Mouse (Mus musculus) adrenal gland, postnatal 4 days (tissue): ENCODE data around the gene Cfdp1. TPM values are rescaled to one million over a fixed set of nuclear protein-coding genes. Genes with fewer than 3 reads are reported as not detected.
"Not testable (repeated sequence)": the region's sequence is repeated elsewhere in the genome, so short reads cannot be mapped to it uniquely, and the experiment has no call there.

Experiments
- DNase-seq, 2 experiments: peaks; one replicate each; pipeline ENCODE4 v3.0.0; 2021 to 2022; ENCODE audit warnings: low spot score in 2 of 2, mixed read lengths in 2 of 2
- total RNA-seq, 2 experiments: library from RNA; stranded (reverse); gene quantifications; 2 replicates each; pipeline ENCODE4 v1.2.3; 2021

The Cfdp1 gene
- total RNA-seq, 2 experiments from 2014 or later = 84.4 to 100.0 TPM

DNA sequence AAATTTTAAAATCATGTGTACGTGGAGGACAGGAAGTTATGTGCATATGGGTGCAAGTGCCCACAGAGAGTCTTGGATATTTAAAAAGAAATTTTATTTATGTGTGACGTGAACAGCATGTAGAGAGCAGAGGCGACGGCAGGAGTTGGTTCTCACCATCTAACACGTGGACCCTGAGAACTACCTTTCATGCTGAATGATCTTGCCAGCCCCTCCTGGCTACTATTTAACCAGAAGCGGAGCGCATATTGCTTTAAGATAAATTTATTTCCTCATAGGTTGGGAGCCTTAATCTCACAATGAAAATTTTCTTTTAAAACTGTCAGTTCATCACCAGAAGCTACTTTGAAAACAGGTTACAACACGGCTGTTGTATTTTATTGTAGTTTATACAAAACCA lies 10.6 kb upstream of the Cfdp1 start:
- DNase-seq = no peak

DNA sequence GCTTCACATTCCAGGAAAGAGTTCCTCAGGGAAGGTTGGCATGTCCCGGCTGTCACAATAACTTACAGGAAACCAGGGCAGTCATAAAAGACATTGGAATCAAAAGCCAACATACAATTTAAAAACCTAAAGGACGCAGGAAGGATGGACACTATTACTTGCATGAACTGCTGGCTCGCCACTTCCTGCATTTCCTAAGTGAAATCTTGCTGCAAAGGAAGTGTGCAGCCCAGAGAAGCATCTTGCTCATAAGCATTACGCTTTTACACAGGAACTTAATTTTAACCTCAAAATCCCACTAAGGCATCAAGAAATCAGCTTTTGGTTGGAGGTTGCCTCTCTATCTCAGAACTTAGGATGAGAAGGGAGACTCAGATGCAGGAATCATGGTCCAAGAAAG lies 9.2 kb upstream of the Cfdp1 start:
- DNase-seq = no peak

DNA sequence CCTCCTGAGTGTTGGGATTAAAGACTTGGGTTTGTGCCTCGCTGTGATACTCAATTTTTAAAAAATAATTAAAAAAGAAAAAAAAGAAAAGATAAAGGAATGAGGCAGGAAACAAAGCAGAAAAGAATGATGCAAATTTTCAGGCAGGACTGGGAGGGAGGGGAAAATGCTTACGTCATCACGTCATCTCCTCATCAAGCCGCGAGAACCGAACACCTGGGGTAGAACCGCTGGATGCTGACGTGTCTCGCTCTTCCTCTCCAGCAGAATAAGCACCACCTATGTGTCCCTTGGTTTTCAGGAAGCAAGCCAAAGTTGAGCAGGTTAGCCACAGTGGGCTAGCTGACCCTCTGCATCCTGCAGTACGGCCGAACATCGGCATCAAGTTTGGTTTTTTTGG lies 1.9 kb upstream of the Cfdp1 start:
- DNase-seq = no peak

DNA sequence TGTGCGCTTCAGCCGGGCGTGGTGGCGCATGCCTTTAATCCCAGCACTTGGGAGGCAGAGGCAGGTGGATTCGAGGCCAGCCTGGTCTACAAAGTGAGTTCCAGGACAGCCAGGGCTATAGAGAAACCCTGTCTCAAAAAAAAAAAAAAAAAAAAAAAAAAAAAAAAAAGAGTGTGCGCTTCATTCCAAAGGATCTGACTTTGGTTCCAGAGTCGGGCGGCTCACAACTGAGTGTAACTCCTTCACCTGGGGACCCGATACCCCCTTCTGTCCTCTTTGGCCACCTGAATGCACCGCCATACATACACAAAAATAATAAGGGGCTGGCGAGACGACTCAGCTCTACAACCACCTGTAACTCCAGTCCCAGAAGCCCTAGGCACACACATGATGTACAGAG lies 872 bp downstream of the Cfdp1 start:
- DNase-seq = not testable (repeated sequence)

DNA sequence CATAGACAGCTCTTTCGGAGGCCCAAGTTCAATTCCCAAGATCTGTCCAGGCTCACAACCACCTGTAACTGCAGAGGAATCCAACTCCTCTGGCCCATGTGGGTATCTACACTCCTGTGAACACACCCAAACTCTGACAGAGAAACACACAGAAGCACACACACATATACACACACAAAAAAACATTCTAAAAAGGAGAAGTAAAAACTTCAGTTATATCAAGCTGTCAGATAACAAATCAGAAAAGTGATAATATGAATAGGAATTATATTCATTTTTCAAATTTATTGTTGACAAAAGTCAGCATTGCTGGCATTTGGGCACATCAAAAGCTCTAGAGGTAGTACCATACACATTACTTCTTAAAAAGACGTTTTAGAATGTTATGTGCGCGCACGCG lies 7.3 kb downstream of the Cfdp1 start:
- no peak for DNase-seq

DNA sequence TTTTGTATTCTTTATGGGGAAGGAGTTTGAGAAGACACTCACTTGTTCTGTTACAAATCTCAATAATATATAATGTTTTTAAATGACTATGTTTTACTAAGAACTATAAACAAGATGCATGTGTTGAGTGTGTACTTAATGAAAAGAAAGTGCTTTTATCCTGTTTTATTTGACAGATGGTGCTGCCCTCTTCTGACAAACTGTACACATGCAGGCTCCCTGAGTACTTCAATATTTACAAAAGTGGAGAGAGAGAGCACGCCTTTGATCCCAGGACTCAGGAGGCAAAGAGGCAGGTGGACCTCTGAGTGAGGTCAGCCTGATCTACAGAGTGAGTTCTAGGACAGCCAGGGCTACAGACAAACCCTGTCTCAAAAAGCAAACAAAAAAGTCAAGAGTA lies 18.6 kb downstream of the Cfdp1 start:
- DNase-seq = no peak

DNA sequence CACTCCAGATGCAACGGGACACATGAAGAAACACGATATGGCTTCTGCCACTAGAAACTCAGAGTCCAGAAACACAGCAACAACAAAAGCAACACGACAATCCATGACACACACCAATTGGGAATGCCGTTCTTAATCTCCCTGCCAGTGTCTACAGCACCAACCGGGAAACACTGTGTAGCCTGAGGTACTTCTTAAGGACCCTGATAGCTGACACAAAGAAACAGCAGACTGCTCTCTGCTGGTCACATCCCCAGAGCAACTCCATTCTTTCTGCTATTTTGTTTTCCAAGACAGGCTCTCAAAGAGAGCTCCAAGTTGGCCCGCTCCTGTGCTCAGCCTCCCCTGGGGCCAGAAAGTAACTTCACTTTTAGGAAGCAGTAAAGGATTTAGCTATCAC lies 20.1 kb downstream of the Cfdp1 start:
- no peak for DNase-seq

DNA sequence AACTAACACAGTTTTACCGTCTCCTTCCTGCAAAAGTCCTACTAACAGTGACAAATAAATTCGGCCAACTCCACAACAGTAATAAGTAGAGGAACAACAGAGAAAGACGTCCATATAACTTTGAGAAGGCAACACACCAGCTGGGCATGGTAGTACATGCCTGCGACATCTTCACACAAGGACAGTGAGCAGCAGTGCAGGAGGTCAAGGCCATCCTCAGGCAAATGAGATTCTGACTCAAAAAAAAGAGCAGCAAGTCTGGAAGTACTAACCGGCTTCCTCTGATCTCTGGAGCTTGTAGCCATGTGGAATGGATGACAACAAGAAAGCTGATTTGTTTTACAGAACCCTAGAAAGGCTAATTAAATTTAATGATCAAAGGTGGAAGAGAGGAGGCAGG lies 21.1 kb downstream of the Cfdp1 start:
- DNase-seq = no peak

DNA sequence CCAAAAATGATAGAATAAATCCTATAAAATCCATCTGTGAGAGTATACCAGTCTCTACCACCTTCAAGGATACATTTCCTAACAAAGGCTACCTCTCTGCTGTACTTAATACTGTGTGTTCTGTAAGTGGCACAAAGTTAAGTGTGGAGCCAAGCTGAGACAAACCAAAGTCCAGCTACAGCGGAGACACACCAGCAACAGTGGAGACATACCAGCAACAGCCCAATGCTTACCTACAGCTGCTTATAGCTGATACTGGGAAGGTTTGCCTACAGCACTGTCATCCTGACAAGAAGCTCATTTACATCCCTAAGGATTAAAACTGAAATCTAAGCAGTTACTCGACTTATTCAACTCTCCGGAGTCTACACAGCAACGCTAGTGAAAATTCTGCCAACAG lies 22.1 kb downstream of the Cfdp1 start:
- DNase-seq = no peak

DNA sequence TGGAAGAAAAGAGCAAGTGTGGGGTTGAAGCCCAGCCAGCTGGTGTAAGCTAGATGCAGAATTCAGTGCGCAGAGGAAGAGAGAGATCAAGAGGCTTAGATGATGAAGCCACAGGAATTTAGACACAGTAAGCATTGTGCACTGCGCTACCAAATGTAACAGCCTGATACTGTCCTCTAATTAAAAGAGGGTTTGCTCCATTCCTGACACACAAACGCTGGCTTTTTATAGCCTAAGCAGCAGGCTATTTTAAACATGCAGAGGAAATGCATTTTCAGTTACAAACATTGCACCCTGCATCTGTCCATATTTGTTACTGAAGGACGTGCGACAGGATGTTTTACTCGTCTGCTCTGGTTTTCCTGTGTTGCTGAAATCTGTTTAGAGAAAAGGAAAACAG lies 25.5 kb downstream of the Cfdp1 start:
- DNase-seq = no peak

DNA sequence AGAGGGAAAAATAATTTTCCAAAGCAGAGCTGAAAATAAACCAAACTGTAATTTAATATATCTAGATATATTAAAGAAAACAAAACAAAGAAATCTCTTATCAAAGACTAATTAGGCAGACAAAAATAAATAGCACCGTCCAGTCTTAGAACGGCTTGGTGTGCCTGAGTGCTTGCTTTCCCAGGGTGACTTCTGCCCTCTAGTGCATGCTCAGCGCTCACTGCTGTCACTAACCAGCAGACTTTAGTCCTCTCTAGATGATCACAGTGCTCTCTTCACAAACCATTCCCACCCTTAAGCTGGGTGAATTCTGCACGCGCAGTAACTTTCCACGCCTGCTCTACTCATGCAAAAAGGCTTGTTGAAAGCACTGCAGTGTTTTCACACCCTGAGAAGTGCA lies 28.9 kb downstream of the Cfdp1 start:
- DNase-seq = no peak

DNA sequence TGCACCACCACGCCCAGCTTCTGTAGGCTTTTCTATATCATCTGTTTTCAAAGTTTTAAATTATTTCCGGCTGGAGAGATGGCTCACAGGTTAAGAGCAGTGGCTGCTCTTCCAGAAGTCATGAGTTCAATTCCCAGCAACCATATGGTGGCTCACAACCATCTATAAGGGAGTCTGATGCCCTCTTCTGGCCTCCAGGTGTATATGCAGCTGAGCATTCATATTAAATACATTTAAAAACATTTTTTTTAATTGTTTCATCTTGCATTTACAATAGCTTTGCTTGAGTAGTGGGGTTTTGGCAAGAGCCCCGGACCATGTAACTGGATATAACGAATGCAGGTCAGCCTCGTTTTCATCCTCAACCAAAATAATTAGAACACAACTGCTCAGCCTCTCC lies 29.8 kb downstream of the Cfdp1 start:
- DNase-seq = no peak

DNA sequence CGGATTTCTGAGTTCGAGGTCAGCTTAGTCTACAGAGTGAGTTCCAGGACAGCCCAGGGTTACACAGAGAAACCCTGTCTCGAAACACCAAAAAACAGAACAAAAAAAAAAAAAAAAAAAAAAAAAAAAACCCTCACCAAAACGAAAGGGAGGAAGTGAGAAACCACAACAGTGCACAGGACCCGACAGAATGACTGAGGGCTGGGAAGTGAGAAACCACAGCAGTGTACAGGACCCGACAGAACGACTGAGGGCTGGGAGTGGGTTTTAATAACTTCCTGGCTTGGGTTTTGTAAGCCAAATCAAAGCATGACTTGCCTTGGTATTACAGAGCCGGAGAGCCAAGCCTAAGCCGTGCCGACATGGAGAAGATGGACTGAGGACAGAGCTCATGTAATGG lies 32.9 kb downstream of the Cfdp1 start:
- DNase-seq = no peak

DNA sequence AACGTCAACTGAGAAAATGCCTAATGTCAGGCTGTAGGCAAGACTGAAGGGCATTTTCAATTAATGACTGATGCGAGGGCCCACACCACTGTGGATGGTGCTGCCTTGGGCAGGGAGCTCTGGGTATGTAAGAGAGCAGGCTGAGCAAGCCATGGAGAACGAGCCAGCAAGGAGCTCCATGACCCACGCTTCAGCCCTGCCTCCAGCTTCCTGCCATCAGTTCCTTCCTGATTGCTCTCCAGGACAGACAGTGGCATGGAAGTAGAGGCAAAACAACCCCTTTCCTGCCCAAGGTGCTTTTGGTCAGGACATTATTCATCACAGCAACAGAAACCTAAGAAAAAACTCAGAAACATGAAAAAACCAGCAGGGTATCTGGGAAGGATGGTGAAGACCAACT lies 33.4 kb downstream of the Cfdp1 start:
- DNase-seq = no peak

DNA sequence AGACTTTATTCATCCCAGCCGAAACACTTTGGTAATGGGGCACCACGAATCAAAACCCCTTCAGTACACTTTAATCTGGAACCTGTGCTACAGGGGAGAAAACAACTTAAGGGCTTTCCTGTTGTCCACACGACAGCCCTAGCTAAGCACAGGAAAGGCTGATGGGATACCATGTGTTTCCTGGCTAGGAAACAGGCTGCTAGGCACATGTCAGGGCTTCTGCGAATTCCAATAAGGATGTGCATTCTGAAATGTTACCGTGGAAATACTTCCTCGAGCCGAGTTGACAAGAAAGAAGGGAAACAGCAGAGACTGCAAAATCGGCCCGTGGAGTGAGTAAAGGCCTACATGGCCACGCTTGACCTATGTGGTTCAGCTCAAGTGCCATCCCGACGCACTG lies 34.1 kb downstream of the Cfdp1 start:
- no peak for DNase-seq

DNA sequence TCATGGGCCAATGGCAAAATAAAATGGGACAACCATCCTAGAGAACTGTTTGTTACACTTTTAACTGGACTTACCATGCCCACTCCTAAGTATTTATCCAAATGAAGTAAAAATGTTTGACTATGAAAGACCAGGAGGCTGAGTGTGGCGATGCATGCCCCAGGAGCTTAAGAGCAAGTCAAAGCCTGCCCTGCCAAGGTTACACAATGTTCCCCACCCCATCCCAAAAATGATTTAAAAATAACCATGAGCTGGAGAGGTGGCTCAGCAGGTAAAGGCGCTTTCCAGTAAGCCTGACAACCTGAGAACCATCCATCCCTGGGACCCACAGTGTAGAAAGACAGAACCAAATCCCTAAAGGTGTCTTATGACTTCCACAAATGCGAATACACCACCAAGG lies 35.5 kb downstream of the Cfdp1 start:
- DNase-seq = no peak

DNA sequence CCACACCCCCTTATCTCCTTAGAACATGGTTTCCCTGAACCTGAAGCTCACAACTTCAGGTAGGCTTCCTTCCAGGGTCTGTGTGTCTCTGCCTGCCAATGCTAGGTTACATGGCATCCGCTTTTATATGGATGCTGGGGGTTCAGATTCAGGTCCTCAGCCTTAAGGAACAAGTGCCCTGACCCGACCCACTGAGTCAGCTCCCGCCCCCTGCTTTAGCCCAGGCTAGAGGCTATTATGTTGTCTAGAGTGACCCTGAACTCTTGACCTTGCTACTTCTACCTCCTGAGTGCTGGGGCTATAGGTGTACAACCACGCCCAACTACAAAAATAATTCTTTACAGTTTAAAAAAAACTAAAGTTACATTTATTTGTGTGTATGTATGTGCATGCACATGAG lies 39.0 kb downstream of the Cfdp1 start:
- no peak for DNase-seq

DNA sequence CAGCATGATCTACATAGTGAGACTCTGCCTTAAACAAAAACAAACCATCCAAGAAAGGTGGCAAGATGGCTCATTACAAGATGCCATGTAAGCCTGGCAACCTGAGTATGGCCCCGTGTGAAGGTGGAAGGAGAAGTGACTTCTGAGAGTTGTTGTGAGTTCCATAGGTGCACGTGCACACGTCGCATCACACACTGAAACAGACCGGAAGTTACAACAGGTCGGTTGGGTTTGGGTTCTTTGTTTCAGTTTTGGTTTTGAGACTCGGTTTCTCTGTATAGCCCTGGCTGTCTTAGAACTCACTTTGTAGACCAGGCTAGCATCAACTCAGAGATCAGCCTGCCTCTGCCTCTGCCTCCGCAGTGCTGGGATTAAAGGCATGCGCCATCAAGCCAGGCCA lies 40.3 kb downstream of the Cfdp1 start:
- DNase-seq = no peak

DNA sequence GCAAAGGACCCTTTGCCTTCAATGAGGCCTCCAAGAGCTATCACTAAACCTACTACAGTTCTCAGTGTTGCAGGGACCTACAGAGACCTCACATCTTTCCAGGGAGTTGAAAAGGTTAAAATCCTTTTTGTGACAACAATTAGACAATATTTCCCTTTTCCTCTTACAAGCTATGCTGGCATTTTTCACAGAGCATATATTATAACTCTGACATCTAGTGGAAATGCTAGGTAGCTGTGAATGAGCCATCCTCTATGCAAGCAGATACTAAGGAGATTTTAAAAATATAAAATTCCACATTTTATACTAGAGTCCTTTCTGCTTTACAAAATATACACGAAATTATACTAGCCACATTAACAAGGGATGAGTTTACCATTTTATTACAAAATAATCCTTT lies 41.3 kb downstream of the Cfdp1 start:
- no peak for DNase-seq

DNA sequence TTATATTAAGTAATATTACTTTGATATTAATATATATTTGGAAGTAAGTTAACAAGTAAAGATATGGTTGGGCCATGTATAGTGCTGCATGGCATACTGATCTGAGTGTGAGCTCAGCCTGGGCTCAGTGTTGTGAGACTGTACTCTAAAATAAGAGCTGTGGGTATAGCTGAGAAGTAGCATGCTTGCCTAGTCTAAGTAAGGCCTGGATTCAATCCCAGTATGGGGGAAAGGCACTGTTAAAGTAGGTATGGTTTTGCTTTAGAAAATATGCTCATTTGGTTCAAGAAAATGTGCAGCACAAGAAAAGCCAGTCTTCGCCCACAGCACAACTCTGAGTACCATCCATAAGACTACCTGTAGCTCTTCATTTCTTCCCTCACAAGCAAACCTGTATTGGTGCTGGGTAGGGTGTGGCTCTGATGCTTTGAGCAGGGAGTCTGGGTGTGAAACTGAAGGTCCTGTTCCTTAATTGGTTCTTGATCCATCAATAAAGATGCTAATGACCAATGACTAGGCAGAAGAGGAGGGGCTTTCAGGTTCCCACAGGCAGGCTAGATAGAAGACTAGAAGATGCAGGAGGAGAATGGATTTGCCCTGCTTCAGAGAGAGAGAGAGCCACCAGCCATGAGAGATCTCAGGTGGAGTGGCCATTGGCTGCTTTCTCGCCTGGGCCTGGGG lies 43.3 kb downstream of the Cfdp1 start:
- no peak for DNase-seq

DNA sequence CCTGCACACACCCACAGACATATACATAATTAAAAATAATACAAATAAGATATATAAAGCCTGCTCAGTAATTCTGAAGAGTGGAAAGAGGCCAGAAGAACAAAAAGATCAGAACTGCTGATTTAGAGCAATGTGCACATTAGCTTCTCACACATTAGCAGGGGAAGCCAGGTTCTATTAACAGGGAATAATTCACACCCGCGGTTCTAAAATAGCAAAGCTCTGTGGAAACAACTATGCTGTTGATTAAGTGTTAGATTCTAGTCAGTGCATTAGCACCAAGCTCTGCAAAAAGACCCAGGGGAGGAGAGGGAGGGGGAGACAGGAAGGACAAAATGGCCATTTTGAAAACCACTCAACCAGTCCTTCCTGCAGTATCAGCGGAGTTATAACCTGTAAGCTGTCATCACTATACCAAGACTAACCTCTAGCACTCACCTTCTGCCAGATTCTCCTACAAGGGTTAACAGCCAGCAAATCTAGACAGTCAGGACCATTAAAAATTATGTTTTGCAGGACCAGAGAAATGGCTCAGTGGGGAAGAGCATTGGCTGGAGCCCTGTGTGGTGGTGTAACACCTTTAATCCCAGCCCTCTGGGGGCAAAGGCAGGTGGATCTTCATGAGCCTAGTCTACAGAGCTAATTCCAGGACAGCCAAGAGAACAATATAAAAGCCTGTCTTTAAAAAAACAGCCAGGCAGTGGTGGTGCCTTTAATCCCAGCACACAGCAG lies 45.0 kb downstream of the Cfdp1 start:
- no peak for DNase-seq

DNA sequence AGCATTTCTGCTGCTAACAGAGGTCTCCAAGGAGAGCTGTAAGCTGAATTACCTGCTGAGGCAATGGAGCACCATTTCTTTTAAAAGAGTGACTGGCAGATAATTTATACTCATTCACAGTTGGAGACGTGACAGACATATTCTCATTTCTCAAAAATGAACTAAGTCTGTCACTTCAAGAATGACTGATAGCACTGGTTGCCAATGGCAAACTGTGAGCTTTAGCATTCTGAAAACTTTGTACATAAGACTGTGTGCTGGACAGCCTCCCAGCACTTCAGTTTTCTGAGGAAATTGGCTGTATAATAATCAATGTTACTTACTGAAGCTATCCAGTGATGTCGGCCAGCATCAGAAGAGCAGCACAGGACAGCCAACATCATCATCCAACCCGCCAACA lies 46.1 kb downstream of the Cfdp1 start:
- DNase-seq = no peak

DNA sequence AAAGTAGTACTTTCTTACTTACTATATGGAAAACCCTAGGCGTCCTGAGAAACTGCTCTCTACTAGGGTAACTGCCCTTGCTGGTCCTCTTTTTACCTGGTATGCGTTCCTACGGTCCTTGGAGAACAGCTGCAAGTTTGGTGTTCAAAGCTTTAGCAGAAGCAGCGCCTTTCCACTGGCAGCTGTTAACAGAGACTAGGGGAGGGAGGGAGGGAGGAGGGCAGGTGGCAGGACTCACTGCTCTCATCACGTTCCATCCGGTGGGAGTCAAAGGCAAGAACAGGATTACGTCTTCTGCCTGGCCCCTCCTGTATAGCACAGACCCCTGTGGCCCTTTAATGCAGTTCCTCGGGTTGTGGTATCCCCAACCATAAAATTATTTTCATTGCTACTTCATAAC lies 50.7 kb downstream of the Cfdp1 start:
- DNase-seq = no peak
